Mouse (Mus musculus) embryo, embryonic 9.5 days (tissue): ENCODE measurements around the gene Acads.
"Not testable (repeated sequence)": the region's sequence is repeated elsewhere in the genome, so short reads cannot be mapped to it uniquely, and the experiment has no call there.

Source experiments
- DNase-seq: peaks from one replicate; pipeline ENCODE4 v3.0.0-alpha.2; 2017; ENCODE audit errors: extremely low spot score

The Acads gene

GRCm38 (mm10) chr5:115118961-115119570 lies at the start of gene Acads:
Gene Acads, minus strand, starts transcription at chr5:115119346.
- peak; percentile 92 for DNase-seq

GRCm38 (mm10) chr5:115167396-115167795 lies 48.2 kb upstream of the Acads start:
- DNase-seq, result no peak

GRCm38 (mm10) chr5:115166815-115167194 lies 47.7 kb upstream of the Acads start:
- DNase-seq, result no peak

GRCm38 (mm10) chr5:115165895-115166814 lies 47.0 kb upstream of the Acads start:
- DNase-seq, result no peak

- DNase-seq, result no peak
Observed at GRCm38 (mm10) chr5:115165351-115165750, 46.2 kb upstream of the Acads start.

GRCm38 (mm10) chr5:115164446-115164845 lies 45.3 kb upstream of the Acads start:
- not testable (repeated sequence) for DNase-seq

GRCm38 (mm10) chr5:115163563-115163962 lies 44.4 kb upstream of the Acads start:
- DNase-seq, result peak; percentile 53

- DNase-seq, result not testable (repeated sequence)
Observed at GRCm38 (mm10) chr5:115161940-115162279, 42.8 kb upstream of the Acads start.

- DNase-seq, result no peak
Observed at GRCm38 (mm10) chr5:115161064-115161939, 42.2 kb upstream of the Acads start.

GRCm38 (mm10) chr5:115160655-115161054 lies 41.5 kb upstream of the Acads start:
- no peak for DNase-seq

- no peak for DNase-seq
Observed at GRCm38 (mm10) chr5:115159165-115159564, 40.0 kb upstream of the Acads start.

- peak; percentile 99 for DNase-seq
Observed at GRCm38 (mm10) chr5:115158040-115158983, 39.2 kb upstream of the Acads start, which contains the start of gene Mlec. Gene Mlec, minus strand, starts transcription at chr5:115158179.

- DNase-seq, result peak; percentile 49
Observed at GRCm38 (mm10) chr5:115156933-115157589, 37.9 kb upstream of the Acads start.

GRCm38 (mm10) chr5:115156401-115156800 lies 37.3 kb upstream of the Acads start:
- DNase-seq, result no peak

- no peak for DNase-seq
Observed at GRCm38 (mm10) chr5:115155831-115156230, 36.7 kb upstream of the Acads start.

- no peak for DNase-seq
Observed at GRCm38 (mm10) chr5:115155156-115155631, 36.0 kb upstream of the Acads start.

GRCm38 (mm10) chr5:115152132-115152956 lies 33.2 kb upstream of the Acads start:
- DNase-seq, result no peak

GRCm38 (mm10) chr5:115151457-115151856 lies 32.3 kb upstream of the Acads start:
- DNase-seq, result no peak

GRCm38 (mm10) chr5:115150991-115151390 lies 31.8 kb upstream of the Acads start:
- DNase-seq, result no peak
